Mouse (Mus musculus) CH12.LX (cell line): ENCODE data around the gene Rergl.

ENCODE experiments used
- BHLHE40 ChIP-seq: IDR thresholded peaks from 2 replicates; pipeline ENCODE4 v1.6.1; 2011; ENCODE audit warnings: mild to moderate bottlenecking, low read depth, low read length, improper control_type of control experiment
- CHD2 ChIP-seq: IDR thresholded peaks from 2 replicates; pipeline ENCODE4 v1.6.1; 2011; ENCODE audit warnings: low read length, improper control_type of control experiment
- CTCF ChIP-seq, 2 experiments: IDR thresholded peaks in 1 of 2; conservative IDR thresholded peaks in 1 of 2; 2 replicates each; pipeline ENCODE4 v1.5.1; 2011 to 2012; ENCODE audit warnings: low read depth in 2 of 2, low read length in 2 of 2, improper control_type of control experiment in 1 of 2, inconsistent platforms in 1 of 2, mild to moderate bottlenecking in 1 of 2, moderate library complexity in 1 of 2
- ELF1 ChIP-seq: IDR thresholded peaks from 2 replicates; pipeline ENCODE4 v1.6.1; 2014; ENCODE audit warnings: low read depth, mild to moderate bottlenecking, inconsistent platforms, low read length, improper control_type of control experiment
- EP300 ChIP-seq: IDR thresholded peaks from 2 replicates; pipeline ENCODE4 v1.6.1; 2011; ENCODE audit warnings: low read length, improper control_type of control experiment
- KAT2A ChIP-seq: IDR thresholded peaks from 2 replicates; pipeline ENCODE4 v1.6.1; 2012; ENCODE audit warnings: low read length, improper control_type of control experiment, inconsistent platforms; ENCODE audit not compliant: insufficient replicate concordance
- MAX ChIP-seq: IDR thresholded peaks from 2 replicates; pipeline ENCODE4 v1.6.1; 2011; ENCODE audit warnings: low read length, improper control_type of control experiment
- NRF1 ChIP-seq: IDR thresholded peaks from 2 replicates; pipeline ENCODE4 v1.6.1; 2014; ENCODE audit warnings: low read depth, mild to moderate bottlenecking, inconsistent platforms, low read length, improper control_type of control experiment, moderate library complexity
- POLR2A ChIP-seq: IDR thresholded peaks from 2 replicates; pipeline ENCODE4 v1.6.1; 2011; ENCODE audit warnings: low read depth, mild to moderate bottlenecking, improper control_type of control experiment, low read length
- POLR2AphosphoS2 ChIP-seq: IDR thresholded peaks from 2 replicates; pipeline ENCODE4 v1.6.1; 2011; ENCODE audit warnings: low read depth, low read length, improper control_type of control experiment
- TBP ChIP-seq: conservative IDR thresholded peaks from 2 replicates; pipeline ENCODE4 v1.6.1; 2011; ENCODE audit warnings: low read depth, low read length, improper control_type of control experiment
- UBTF ChIP-seq: IDR thresholded peaks from 2 replicates; pipeline ENCODE4 v1.6.1; 2012; ENCODE audit warnings: low read depth, mild to moderate bottlenecking, inconsistent platforms, low read length, improper control_type of control experiment, moderate library complexity
- ZC3H11A ChIP-seq: IDR thresholded peaks from 2 replicates; pipeline ENCODE4 v1.6.1; 2012; ENCODE audit warnings: low read depth, mild to moderate bottlenecking, inconsistent platforms, low read length, improper control_type of control experiment

- TF ChIP-seq TBP (no peak), EP300 (no peak), CTCF (conservative IDR thresholded peaks at IDR 0.05 in 1 of 2, IDR thresholded peaks at IDR 0.05 in 1 of 2; ENCODE audit: low read depth in 2 of 2, low read length in 2 of 2) (no peak), POLR2A (no peak), POLR2AphosphoS2 (no peak), CHD2 (no peak), ZC3H11A (no peak), NRF1 (no peak), ELF1 (no peak), KAT2A (no peak), MAX (no peak), UBTF (no peak), BHLHE40 (no peak)
These were observed at the start of gene Rergl for GRCm38 (mm10) chr6:139501876-139502275.
